In genomic region chr9:53399537-53399936, GRCm38 (mm10) we compare ENCODE assay signal across 24 mouse cellular contexts. TPM values are rescaled to one million over a fixed set of nuclear protein-coding genes. Genes with fewer than 3 reads are reported as not detected.
DNase-seq lines count a peak whose midpoint lies in the region; ATAC-seq and TF ChIP-seq lines count a peak whose summit lies in the region.
"Had no signal": no experiment of that assay in that cellular context is flagged by ENCODE, and none has a peak within 500 bp of the region (broad histone marks: within the 10 kb centered on the region; RNA-seq: fewer than 3 reads in every experiment).

No protein-coding gene starts in this region.

- 95% methylated on average over 8 of the region's 8 CpGs for WGBS in kidney, adult 2 months
- whole genome bisulfite sequencing in kidney, embryonic 15.5 days = 92% methylated on average over 8 of the region's 8 CpGs
- 94% methylated on average over 8 of the region's 8 CpGs for WGBS in midbrain, embryonic 11.5 days
- 94% methylated on average over 8 of the region's 8 CpGs for WGBS in midbrain, embryonic 10.5 days

- 0 out of 2 replicates have a peak overlapping the region, but pooled peaks have one; percentile 52 for H3K27ac ChIP-seq in kidney, adult 2 months (ENCODE audit: insufficient read depth, low read depth, low read length)
- H3K27ac ChIP-seq in kidney, embryonic 15.5 days = no peak overlapping the region
- no peak overlapping the region for H3K27ac ChIP-seq in midbrain, embryonic 11.5 days (ENCODE audit: low read depth, low read length)
- H3K27ac ChIP-seq in midbrain, embryonic 10.5 days (replicated peaks) = no peak overlapping the region
- H3K27ac ChIP-seq: forebrain, embryonic 10.5 days; forebrain, embryonic 13.5 days; heart, adult 2 months; heart, embryonic 10.5 days; heart, embryonic 13.5 days; hindbrain, embryonic 12.5 days; hindbrain, embryonic 15.5 days had no signal

- H3K36me3 ChIP-seq in kidney, adult 2 months (ENCODE audit: control insufficient read depth, insufficient read depth, low read length) = no peaks in the 10 kb centered on the region
- peaks cover 12% of the 10 kb centered on the region for H3K36me3 ChIP-seq in kidney, embryonic 15.5 days
- no peaks in the 10 kb centered on the region for H3K36me3 ChIP-seq in midbrain, embryonic 11.5 days (ENCODE audit: control insufficient read depth, insufficient read depth, low read length)
- H3K36me3 ChIP-seq in midbrain, embryonic 10.5 days = no peaks in the 10 kb centered on the region
- H3K36me3 ChIP-seq: forebrain, embryonic 10.5 days; hindbrain, embryonic 12.5 days; hindbrain, embryonic 15.5 days had no signal

- TF ChIP-seq CTCF in kidney, adult 2 months (conservative IDR thresholded peaks at IDR 0.05; ENCODE audit: insufficient read depth, insufficient read length, low read depth, low read length) = no peak

- no peak for ATAC-seq in kidney, embryonic 15.5 days (replicated peaks; ENCODE audit: low FRiP score)
- no peak for ATAC-seq in midbrain, embryonic 11.5 days (ENCODE audit: low FRiP score)
- ATAC-seq: CD4-positive, CD25-positive, alpha-beta regulatory T cell, adult 4 months; forebrain, embryonic 13.5 days; forebrain, embryonic 16.5 days had no signal

- H3K9me3 ChIP-seq in kidney, embryonic 15.5 days (replicated peaks) = no peaks in the 10 kb centered on the region
- no peaks in the 10 kb centered on the region for H3K9me3 ChIP-seq in midbrain, embryonic 11.5 days (ENCODE audit: control insufficient read depth, low read length)
- no peaks in the 10 kb centered on the region for H3K9me3 ChIP-seq in midbrain, embryonic 10.5 days (replicated peaks)
- H3K9me3 ChIP-seq: forebrain, embryonic 10.5 days; forebrain, embryonic 13.5 days; heart, embryonic 10.5 days; heart, embryonic 13.5 days; hindbrain, embryonic 12.5 days; hindbrain, embryonic 15.5 days had no signal

- H3K4me2 ChIP-seq in kidney, embryonic 15.5 days = no peak overlapping the region
- H3K4me2 ChIP-seq in midbrain, embryonic 11.5 days = no peak overlapping the region
- H3K4me2 ChIP-seq: forebrain, embryonic 13.5 days; heart, embryonic 13.5 days; hindbrain, embryonic 12.5 days; hindbrain, embryonic 15.5 days had no signal

- H3K27me3 ChIP-seq in kidney, adult 2 months (replicated peaks; ENCODE audit: control insufficient read depth, insufficient read depth, low read length) = no peaks in the 10 kb centered on the region
- H3K27me3 ChIP-seq in kidney, embryonic 15.5 days = no peaks in the 10 kb centered on the region
- no peaks in the 10 kb centered on the region for H3K27me3 ChIP-seq in midbrain, embryonic 11.5 days (ENCODE audit: control insufficient read depth, insufficient read depth, low read length)
- no peaks in the 10 kb centered on the region for H3K27me3 ChIP-seq in midbrain, embryonic 10.5 days (ENCODE audit: low read depth, poor library complexity, severe bottlenecking)
- H3K27me3 ChIP-seq: forebrain, embryonic 13.5 days; heart, embryonic 13.5 days; hindbrain, embryonic 12.5 days; hindbrain, embryonic 15.5 days had no signal

- H3K9ac ChIP-seq in kidney, embryonic 15.5 days = no peak overlapping the region
- H3K9ac ChIP-seq in midbrain, embryonic 11.5 days (ENCODE audit: low read length) = no peak overlapping the region
- H3K9ac ChIP-seq: forebrain, embryonic 13.5 days; heart, embryonic 13.5 days; hindbrain, embryonic 12.5 days; hindbrain, embryonic 15.5 days had no signal

- no peak for DNase-seq in kidney, adult 2 months
- peak; percentile 14 to 22 for DNase-seq in layer of hippocampus, adult 8-10 months (ENCODE audit: low spot score in 2 of 2)
- DNase-seq in layer of hippocampus, postnatal 10 days (ENCODE audit: low spot score in 2 of 2) = no peak
- peak; percentile 51 for DNase-seq in midbrain, embryonic 11.5 days (ENCODE audit: low spot score, missing footprints)
- no peak for DNase-seq in midbrain, embryonic 10.5 days (ENCODE audit: low spot score)
- DNase-seq in cerebellum, postnatal 4 days (ENCODE audit: low spot score in 2 of 2) = no peak
- DNase-seq: adrenal gland, adult 2 months; adrenal gland, postnatal 14 days; cerebellum, adult 11-12 months; cerebellum, adult 8-10 months; cerebellum, postnatal 10 days; cerebellum, postnatal 36 days; gastrocnemius, postnatal 25 days; heart, adult 2 months had no signal

- H3K4me3 ChIP-seq in kidney, adult 2 months (ENCODE audit: insufficient read depth, low read depth, low read length) = no peak overlapping the region
- H3K4me3 ChIP-seq in kidney, embryonic 15.5 days (replicated peaks) = no peak overlapping the region
- no peak overlapping the region for H3K4me3 ChIP-seq in midbrain, embryonic 11.5 days (ENCODE audit: low read depth, low read length)
- H3K4me3 ChIP-seq in midbrain, embryonic 10.5 days = no peak overlapping the region
- H3K4me3 ChIP-seq: forebrain, embryonic 10.5 days; forebrain, embryonic 13.5 days; heart, adult 2 months; heart, embryonic 10.5 days; heart, embryonic 13.5 days; hindbrain, embryonic 12.5 days; hindbrain, embryonic 15.5 days had no signal

- peaks cover 7% of the 10 kb centered on the region; the same call in 1 of the 2 replicates for H3K4me1 ChIP-seq in kidney, adult 2 months (ENCODE audit: control insufficient read depth, insufficient read depth, low read length)
- peaks cover 28% of the 10 kb centered on the region for H3K4me1 ChIP-seq in kidney, embryonic 15.5 days
- H3K4me1 ChIP-seq in midbrain, embryonic 11.5 days (ENCODE audit: control insufficient read depth, insufficient read depth, low read length) = no peaks in the 10 kb centered on the region; the same call in 1 of the 2 replicates
- H3K4me1 ChIP-seq in midbrain, embryonic 10.5 days = peaks cover 9% of the 10 kb centered on the region

- TF ChIP-seq POLR2A in kidney, adult 2 months (IDR thresholded peaks at IDR 0.05; ENCODE audit: low read depth, low read length) = no peak

RNA-seq across cellular contexts. Expression of gene 4930550C14Rik, which starts 2.6 kb away (rescaled TPM):
- polyA plus RNA-seq in kidney, adult 2 months (2012; rRNA removed) = 1.0 and 1.8 TPM in 2 replicates
- 1.6 and 1.9 TPM in 2 replicates for polyA plus RNA-seq in kidney, embryonic 15.5 days (2015; fragmentation: Nextera tagmentation; extraction: Ambion mirVana)
- under 1 TPM in 3 of 4 experiments, not detected in 1; 0.36 to 0.65 (median 0.39) TPM for total RNA-seq in layer of hippocampus, adult 8-10 months (2022)
- total RNA-seq in layer of hippocampus, postnatal 10 days (2021) = under 1 TPM in 1 of 2 experiments, not detected in 1; 0.11 TPM
- 0.30 and 0.34 TPM in 2 replicates for polyA plus RNA-seq in midbrain, embryonic 11.5 days (2014; fragmentation: Nextera tagmentation; extraction: Ambion mirVana)
- polyA plus RNA-seq in midbrain, embryonic 10.5 days (2016; fragmentation: Nextera tagmentation; extraction: Ambion mirVana) = 0.21 and 0.25 TPM in 2 replicates
- total RNA-seq: gastrocnemius, adult 8-10 months; gastrocnemius, postnatal 25 days; heart, adult 2 months had no signal

RNA-seq across cellular contexts. Expression of gene Kdelc2, which starts 15.7 kb away (rescaled TPM):
- polyA plus RNA-seq in kidney, adult 2 months (2012; rRNA removed) = 3.5 and 4.3 TPM in 2 replicates
- polyA plus RNA-seq in kidney, embryonic 15.5 days (2015; fragmentation: Nextera tagmentation; extraction: Ambion mirVana) = 32.7 and 33.5 TPM in 2 replicates
- 1 to 10 TPM; 6.3 to 9.5 (median 7.7) TPM for total RNA-seq in layer of hippocampus, adult 8-10 months (2022)
- total RNA-seq in layer of hippocampus, postnatal 10 days (2021) = 1 to 10 TPM; 6.7 to 7.6 TPM
- polyA plus RNA-seq in midbrain, embryonic 11.5 days (2014; fragmentation: Nextera tagmentation; extraction: Ambion mirVana) = 11.0 and 12.9 TPM in 2 replicates
- polyA plus RNA-seq in midbrain, embryonic 10.5 days (2016; fragmentation: Nextera tagmentation; extraction: Ambion mirVana) = 9.4 and 10.6 TPM in 2 replicates

Comparison
In these comparisons a context has a peak if more than half of its experiments do, and no peak if none do; other contexts are left out.
1. DNase-seq: peak in layer of hippocampus, adult 8-10 months (2 of 2) and midbrain, embryonic 11.5 days (single experiment); none in kidney, adult 2 months (single experiment), layer of hippocampus, postnatal 10 days (0 of 2), midbrain, embryonic 10.5 days (single experiment) and cerebellum, postnatal 4 days (0 of 2).